Mouse (Mus musculus) intestine, postnatal 0 days (tissue): ENCODE data around the gene Amy2a4. TPM values are rescaled to one million over a fixed set of nuclear protein-coding genes. Genes with fewer than 3 reads are reported as not detected.
"Not testable (repeated sequence)": the region's sequence is repeated elsewhere in the genome, so short reads cannot be mapped to it uniquely, and the experiment has no call there.

Experiments used
- ATAC-seq: fragments of 200-750 bp; cut with Nextera tagmentation; 2 replicates; pipeline ENCODE4 v1.8.0; 2017; ENCODE audit warnings: mild to moderate bottlenecking, moderate TSS enrichment, moderate library complexity
- H3K27ac ChIP-seq: fragments of 300-500 bp; sonication (generic); 2 replicates; pipeline ENCODE4 v1.5.1; 2014; ENCODE audit warnings: mild to moderate bottlenecking, low read depth, low read length, moderate library complexity
- H3K27me3 ChIP-seq: fragments of 300-500 bp; sonication (generic); replicated peaks from 2 replicates; pipeline ENCODE4 v1.6.1; 2014; ENCODE audit warnings: low read length, mixed read lengths; ENCODE audit not compliant: control insufficient read depth, insufficient read depth
- H3K36me3 ChIP-seq: fragments of 300-500 bp; sonication (generic); 2 replicates; pipeline ENCODE4 v1.6.1; 2014; ENCODE audit warnings: mild to moderate bottlenecking, moderate library complexity; ENCODE audit not compliant: control insufficient read depth, insufficient read depth
- H3K4me1 ChIP-seq: fragments of 300-500 bp; sonication (generic); replicated peaks from 2 replicates; pipeline ENCODE4 v1.6.1; 2014; ENCODE audit warnings: antibody characterized with exemption, low read length, mixed read lengths; ENCODE audit not compliant: control insufficient read depth, insufficient read depth
- H3K4me2 ChIP-seq: fragments of 300-500 bp; sonication (generic); replicated peaks from 2 replicates; pipeline ENCODE4 v1.6.1; 2014; ENCODE audit warnings: low read depth, mild to moderate bottlenecking, moderate library complexity
- H3K4me3 ChIP-seq: fragments of 300-500 bp; sonication (generic); 2 replicates; pipeline ENCODE4 v1.5.1; 2014; ENCODE audit warnings: low read depth, low read length
- H3K9ac ChIP-seq: fragments of 300-500 bp; sonication (generic); 2 replicates; pipeline ENCODE4 v1.6.1; 2014; ENCODE audit warnings: mild to moderate bottlenecking, low read depth, low read length
- H3K9me3 ChIP-seq: fragments of 300-500 bp; sonication (generic); 2 replicates; pipeline ENCODE4 v1.6.1; 2016; ENCODE audit warnings: mixed run types; ENCODE audit not compliant: control insufficient read depth
- WGBS: fragments of 180-500 bp; shearing (Covaris S2); extraction: QIAGEN DNeasy Blood & Tissue Kit; methylation state at CpG from one replicate; pipeline ENCODE4 v1.1.7; 2014; 5-methylcytosine and 5-hydroxymethylcytosine counted together
- polyA plus RNA-seq: library from polyadenylated mRNA; unstranded; fragments of >200 nt; fragmentation: Nextera tagmentation; extraction: Ambion mirVana; gene quantifications from 2 replicates; pipeline ENCODE4 v1.2.1, GENCODE M21; 2015

Amy2a4 gene
- 6.1 and 12.0 TPM in 2 replicates for polyA plus RNA-seq

GRCm38 (mm10) chr3:113291349-113291748 lies at the start of gene Amy2a4:
Gene Amy2a4 (minus strand): TSS chr3:113291449.
- H3K4me2 ChIP-seq, H3K4me3 ChIP-seq, H3K27me3 ChIP-seq, H3K27ac ChIP-seq, H3K36me3 ChIP-seq, H3K9me3 ChIP-seq, H3K4me1 ChIP-seq, H3K9ac ChIP-seq, ATAC-seq: not testable (repeated sequence)
- WGBS = no CpG with 5 or more reads among the region's 4 CpGs

- not testable (repeated sequence) for H3K27ac ChIP-seq, H3K36me3 ChIP-seq, H3K9me3 ChIP-seq, H3K4me2 ChIP-seq, H3K9ac ChIP-seq, H3K4me1 ChIP-seq, H3K4me3 ChIP-seq, H3K27me3 ChIP-seq, ATAC-seq
- WGBS = no CpG with 5 or more reads among the region's 4 CpGs
Observed at GRCm38 (mm10) chr3:113323952-113324351, 32.7 kb upstream of the Amy2a4 start, which contains the start of gene Amy2a3. Gene Amy2a3 (minus strand): TSS chr3:113324052.

GRCm38 (mm10) chr3:113312937-113313336 lies 21.7 kb upstream of the Amy2a4 start:
- H3K9me3 ChIP-seq, H3K4me3 ChIP-seq, H3K36me3 ChIP-seq, H3K27ac ChIP-seq, H3K27me3 ChIP-seq, H3K4me2 ChIP-seq, H3K4me1 ChIP-seq, H3K9ac ChIP-seq: not testable (repeated sequence)
- 0 out of 2 replicates have a peak, but pooled peaks have one; percentile 31 for ATAC-seq
- WGBS = no CpG with 5 or more reads among the region's 3 CpGs

- not testable (repeated sequence) for ATAC-seq
Observed at GRCm38 (mm10) chr3:113280285-113280684, 11.0 kb downstream of the Amy2a4 start.

DNA sequence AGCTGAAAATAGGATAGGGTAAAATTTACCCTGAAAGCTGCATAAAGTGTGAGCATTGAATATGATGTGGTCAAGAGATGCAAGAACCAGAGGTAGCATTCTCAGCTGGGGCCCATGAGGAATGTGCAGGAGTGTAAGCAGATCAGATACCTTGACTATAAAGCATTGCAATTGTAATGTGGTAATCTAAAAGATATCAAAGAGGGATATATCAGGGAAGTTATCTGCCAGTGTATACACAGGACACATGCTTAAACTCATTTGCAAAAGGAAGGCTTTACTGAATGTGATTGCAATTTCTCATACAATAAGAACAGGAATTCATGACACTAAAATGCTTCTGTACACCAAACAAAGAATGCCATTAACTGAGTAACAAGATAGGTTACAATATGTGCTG lies 11.7 kb downstream of the Amy2a4 start:
- not testable (repeated sequence) for H3K9me3 ChIP-seq, H3K4me3 ChIP-seq, ATAC-seq, H3K27ac ChIP-seq, H3K4me2 ChIP-seq, H3K9ac ChIP-seq, H3K36me3 ChIP-seq, H3K4me1 ChIP-seq, H3K27me3 ChIP-seq

More at GRCm38 (mm10) chr3:113280285-113280684, 11.0 kb downstream of the Amy2a4 start:
- H3K4me1 ChIP-seq, H3K36me3 ChIP-seq, H3K27me3 ChIP-seq, H3K4me2 ChIP-seq, H3K27ac ChIP-seq, H3K4me3 ChIP-seq, H3K9ac ChIP-seq, H3K9me3 ChIP-seq: not testable (repeated sequence)

DNA sequence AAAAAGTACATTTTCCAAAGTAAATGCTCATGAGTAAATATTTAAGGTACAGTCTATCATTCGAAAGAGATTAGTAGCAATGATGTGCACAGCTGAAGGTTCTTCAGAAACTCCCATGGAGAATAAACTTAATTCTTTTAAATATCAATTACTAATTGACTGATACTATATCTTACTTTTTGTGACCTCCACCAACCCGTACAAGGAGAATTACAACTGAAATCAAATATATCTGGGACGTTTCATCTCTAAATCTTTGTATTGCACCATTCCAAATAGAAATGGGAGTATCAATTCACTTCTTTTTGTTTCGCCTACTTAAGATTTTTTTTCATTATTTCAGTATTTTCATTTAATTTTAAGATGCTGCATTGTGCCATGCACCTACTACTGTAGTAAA lies 32.5 kb downstream of the Amy2a4 start, which contains the start of gene Amy2a5:
TSS of gene Amy2a5 (minus strand) at position 101 of the 400 bp plus-strand sequence.
- not testable (repeated sequence) for H3K4me3 ChIP-seq, H3K4me2 ChIP-seq, H3K9ac ChIP-seq, H3K9me3 ChIP-seq, H3K27me3 ChIP-seq, H3K4me1 ChIP-seq, ATAC-seq, H3K36me3 ChIP-seq, H3K27ac ChIP-seq
- no CpG with 5 or more reads among the region's 4 CpGs for WGBS

Other genes with a start within 250 kb of the Amy2a4 start
- 0.99 and 9.9 TPM in 2 replicates for gene Amy2a5, start 32.6 kb downstream of the Amy2a4 start, polyA plus RNA-seq
- 6.1 and 12.0 TPM in 2 replicates for gene Amy2a3, start 32.6 kb upstream of the Amy2a4 start, polyA plus RNA-seq
- gene Amy2a2, start 65.2 kb upstream of the Amy2a4 start, polyA plus RNA-seq = 6.1 and 12.0 TPM in 2 replicates
- 5.9 and 12.7 TPM in 2 replicates for gene Amy2a1, start 241.0 kb upstream of the Amy2a4 start, polyA plus RNA-seq